Mouse (Mus musculus) embryo, embryonic 9.5 days (tissue): Measurements from ENCODE around the gene Hist1h2an.

Experiments used
- DNase-seq: peaks from one replicate; pipeline ENCODE4 v3.0.0-alpha.2; 2017; ENCODE audit errors: extremely low spot score

Hist1h2an gene

GRCm38 (mm10) chr13:21783255-21783617 lies 3.8 kb downstream of the Hist1h2an start, which contains the start of gene Hist1h3i:
Hist1h3i (minus strand) TSS chr13:21783370.
- peak; percentile 91 for DNase-seq

GRCm38 (mm10) chr13:21782361-21783254 lies 4.4 kb downstream of the Hist1h2an start:
- peak; percentile 82 for DNase-seq

DNA sequence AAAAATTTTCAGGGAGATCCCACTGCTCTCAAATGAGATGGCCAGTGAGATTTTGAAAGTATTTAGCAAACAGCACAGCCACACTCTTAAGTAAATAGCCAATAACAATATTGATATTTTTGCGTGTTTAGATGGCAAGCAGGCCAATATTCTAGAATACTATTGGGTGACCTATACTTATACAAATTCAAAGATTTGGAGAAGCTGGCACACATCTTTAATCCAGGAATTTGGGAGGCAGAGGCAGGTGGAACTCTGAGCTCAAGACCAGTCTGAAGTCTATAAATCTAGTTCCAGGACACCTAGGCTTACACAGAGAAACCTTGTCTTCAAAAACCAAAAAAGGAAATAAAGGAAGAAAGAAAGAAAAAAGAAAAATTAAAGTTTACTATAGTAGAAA lies 5.4 kb downstream of the Hist1h2an start:
- DNase-seq: no peak

DNA sequence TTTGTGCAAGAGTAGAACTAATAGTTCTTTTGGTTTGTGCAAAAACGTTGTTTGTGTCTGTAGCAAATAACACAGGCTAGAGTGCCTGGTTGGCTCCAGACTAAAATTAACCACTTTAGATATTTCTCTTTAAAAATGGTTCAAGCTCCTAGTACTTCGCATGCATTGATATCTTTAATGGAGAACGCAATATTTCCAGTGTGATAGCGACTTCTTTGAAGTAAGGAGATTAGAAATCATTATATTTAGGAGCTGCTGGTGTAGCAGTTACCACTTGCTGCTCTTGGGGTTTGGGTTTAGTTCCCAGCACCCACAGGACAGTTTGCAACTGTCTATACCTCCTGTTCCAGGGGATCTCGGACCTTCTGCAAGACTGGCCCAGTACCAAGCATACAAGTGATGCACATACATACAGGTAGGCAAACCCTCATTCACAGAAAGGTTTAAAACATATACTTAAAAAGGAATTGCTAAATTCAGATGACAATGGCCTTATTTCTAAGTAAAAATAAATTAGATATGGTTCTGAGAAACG lies 5.9 kb downstream of the Hist1h2an start:
- DNase-seq: peak; percentile 50

- peak; percentile 92 for DNase-seq
These were observed 7.0 kb downstream of the Hist1h2an start, which contains the start of gene Hist1h1b for GRCm38 (mm10) chr13:21779767-21780731. Hist1h1b (minus strand) TSS chr13:21780625.

- peak; percentile 85 for DNase-seq
These were observed 7.9 kb downstream of the Hist1h2an start for GRCm38 (mm10) chr13:21778814-21779766.

GRCm38 (mm10) chr13:21755707-21756106 lies 31.3 kb downstream of the Hist1h2an start:
- DNase-seq: no peak

DNA sequence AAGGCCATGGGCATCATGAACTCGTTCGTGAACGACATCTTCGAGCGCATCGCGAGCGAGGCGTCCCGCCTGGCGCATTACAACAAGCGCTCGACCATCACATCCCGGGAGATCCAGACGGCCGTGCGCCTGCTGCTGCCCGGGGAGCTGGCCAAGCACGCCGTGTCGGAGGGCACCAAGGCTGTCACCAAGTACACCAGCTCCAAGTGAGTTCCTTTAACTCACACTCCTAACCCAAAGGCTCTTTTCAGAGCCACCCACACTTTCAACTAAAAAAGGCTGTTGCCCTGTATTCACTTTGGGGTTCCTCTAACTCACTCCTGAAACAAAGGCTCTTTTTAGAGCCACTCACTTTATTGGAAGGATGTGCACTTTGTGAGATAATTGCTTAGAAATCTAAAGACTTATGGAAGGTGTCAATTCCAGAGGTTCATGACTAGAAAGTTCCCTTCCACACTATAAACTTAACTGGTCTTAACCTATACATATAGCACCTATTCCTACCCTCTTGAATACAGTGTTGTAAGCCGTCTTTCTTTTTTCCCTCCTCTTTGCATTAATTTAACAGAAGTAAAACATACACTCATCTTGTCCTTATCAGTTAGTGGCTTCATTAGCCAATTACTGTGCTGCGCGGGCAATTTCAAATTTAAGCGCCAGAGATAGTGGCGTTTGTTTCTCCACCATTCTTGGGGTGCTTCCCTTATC lies 32.6 kb downstream of the Hist1h2an start:
- DNase-seq: peak; percentile 70

DNA sequence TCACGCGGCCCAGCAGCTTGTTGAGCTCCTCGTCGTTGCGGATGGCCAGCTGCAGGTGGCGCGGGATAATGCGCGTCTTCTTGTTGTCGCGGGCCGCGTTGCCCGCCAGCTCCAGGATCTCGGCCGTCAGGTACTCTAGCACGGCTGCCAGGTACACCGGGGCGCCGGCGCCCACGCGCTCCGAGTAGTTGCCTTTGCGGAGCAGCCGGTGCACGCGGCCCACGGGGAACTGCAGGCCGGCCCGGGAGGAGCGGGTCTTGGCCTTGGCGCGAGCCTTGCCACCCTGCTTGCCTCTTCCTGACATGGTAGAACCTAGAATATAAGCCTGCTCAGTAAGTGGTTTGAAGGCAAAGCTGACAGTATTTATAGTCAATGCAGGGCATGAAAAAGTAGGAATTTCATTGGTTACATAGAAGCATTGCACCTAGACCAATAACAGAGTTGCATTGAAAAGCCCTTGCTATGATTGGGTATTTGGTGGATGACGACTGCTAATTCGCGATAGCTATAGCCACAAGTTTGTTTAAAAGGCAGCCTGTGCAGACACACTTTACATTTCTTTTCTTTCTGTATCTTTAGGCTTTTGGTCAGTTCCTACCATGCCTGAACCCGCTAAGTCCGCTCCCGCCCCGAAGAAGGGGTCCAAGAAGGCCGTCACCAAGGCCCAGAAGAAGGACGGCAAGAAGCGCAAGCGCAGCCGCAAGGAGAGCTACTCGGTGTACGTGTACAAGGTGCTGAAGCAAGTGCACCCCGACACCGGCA lies 33.3 kb downstream of the Hist1h2an start, which contains the start of the genes Hist1h2ak and Hist1h2bn:
Gene Hist1h2ak, minus strand, starts transcription at position 304 of the 762 bp plus-strand sequence.
Gene Hist1h2bn, plus strand, starts transcription at position 600 of the 762 bp plus-strand sequence.
- peak; percentile 93 for DNase-seq

DNA sequence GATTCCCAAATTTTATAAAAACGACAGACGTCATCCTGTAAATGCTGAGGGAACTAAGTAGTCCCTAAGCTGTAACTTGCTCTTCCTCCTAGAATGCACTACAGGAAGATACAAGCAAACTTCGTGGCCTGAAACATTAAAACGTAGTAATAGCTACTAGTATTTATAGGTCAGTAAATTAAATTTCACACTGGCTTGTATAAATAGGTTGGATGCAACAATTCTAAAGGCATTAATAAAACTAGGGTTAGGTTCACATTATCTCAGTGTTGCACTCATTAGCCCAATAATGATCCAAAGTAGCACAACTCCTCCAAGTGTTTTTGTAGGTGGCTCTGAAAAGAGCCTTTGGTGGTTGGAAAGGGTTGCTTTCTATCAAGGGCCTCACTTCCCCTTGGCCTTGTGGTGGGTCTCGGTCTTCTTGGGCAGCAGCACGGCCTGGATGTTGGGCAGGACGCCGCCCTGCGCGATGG lies 33.9 kb downstream of the Hist1h2an start:
- peak; percentile 61 for DNase-seq

GRCm38 (mm10) chr13:21752356-21752755 lies 34.7 kb downstream of the Hist1h2an start:
- DNase-seq: peak; percentile 61

GRCm38 (mm10) chr13:21751827-21752226 lies 35.2 kb downstream of the Hist1h2an start:
- DNase-seq: peak; percentile 35

DNA sequence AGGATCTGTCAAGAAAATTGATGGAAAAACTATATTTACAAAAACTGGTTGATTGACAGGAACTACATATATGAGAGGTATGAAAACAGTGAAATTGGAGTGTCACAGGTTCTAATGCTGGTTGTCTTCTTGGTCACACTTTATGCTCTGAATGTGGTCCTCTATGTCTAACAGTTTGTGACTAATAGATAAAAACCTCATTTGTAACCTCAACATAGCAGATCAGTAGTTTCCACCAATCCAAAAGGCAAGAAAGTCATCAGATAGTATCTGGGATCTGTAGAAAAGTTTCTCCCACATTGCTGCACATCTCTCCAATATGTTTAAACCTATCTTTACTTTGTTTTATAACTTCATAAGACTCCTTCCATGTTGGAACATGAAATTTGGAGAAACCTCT lies 35.6 kb downstream of the Hist1h2an start:
- no peak for DNase-seq

DNA sequence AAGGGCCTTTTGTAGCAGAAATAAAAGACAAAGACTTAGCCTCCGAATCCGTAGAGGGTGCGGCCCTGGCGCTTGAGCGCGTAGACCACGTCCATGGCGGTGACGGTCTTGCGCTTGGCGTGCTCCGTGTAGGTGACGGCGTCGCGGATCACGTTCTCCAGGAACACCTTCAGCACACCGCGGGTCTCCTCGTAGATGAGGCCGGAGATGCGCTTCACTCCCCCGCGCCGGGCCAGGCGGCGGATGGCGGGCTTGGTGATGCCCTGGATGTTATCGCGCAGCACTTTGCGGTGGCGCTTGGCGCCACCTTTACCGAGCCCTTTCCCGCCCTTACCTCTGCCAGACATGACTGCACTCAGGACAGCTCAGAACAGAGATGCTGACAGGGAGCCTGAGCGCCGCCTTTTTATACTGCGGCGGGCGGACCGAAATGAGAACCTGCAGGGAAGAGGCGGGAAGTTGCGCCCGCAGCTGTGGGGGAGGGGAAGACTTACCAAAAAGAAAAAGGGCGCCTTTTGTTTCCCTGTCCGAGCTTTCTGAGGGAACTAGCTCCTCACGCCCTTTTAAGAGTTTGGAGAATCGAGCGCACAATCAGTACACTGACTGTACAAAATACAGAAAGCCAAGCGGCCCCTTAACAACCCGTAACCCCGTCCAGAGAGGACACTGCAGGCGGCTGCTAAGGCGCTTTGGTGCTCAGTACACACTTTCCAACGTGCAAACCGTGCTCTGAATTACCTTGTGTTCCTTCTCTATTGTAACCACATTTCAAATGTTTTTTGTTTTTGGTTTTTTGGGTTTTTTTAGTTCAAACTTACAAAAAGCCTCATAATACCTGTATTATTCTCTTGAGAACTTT lies 36.6 kb downstream of the Hist1h2an start, which contains the start of gene Hist1h4k:
Gene Hist1h4k, minus strand, starts transcription at position 347 of the 859 bp plus-strand sequence.
- peak; percentile 98 for DNase-seq

- peak; percentile 74 for DNase-seq
These were observed 37.4 kb downstream of the Hist1h2an start for GRCm38 (mm10) chr13:21749387-21750158.

DNA sequence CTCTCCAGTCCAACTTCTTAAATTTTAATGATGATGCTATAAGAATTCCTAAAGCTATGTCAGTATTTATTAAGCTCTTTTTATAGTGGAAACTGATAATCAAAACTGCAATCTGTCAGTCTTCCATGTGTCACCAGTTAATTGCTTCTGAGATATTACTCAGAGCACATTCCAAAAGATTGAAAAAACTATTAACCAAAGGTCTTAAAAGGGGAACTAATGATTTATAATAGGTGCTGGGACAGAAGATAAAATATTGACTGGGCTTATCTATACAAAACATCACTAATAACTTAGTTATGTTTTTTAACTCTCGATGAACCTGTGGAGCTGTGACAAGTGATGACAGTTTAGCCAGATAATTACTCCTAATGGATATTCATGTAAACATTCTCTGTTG lies 42.0 kb downstream of the Hist1h2an start:
- DNase-seq: no peak
